Mouse (Mus musculus): Measurements from ENCODE around the gene Thap2. TPM values are rescaled to one million over a fixed set of nuclear protein-coding genes. Genes with fewer than 3 reads are reported as not detected.

Thap2 gene
- total and polyA plus RNA-seq, 2 experiments from 2014 or later: 13.8 to 21.6 TPM

GRCm38 (mm10) chr10:115363151-115363550 is 21.1 kb downstream of the Thap2 start:
- WGBS: 84% methylated on average over 4 of the region's 4 CpGs
- Histone ChIP-seq H3K36me3 (ENCODE audit: insufficient read depth) (no peaks in the 10 kb centered on the region), H3K27me3 (ENCODE audit: insufficient read depth, low read length) (no peaks in the 10 kb centered on the region), H3K9me3 (ENCODE audit: low read length) (no peaks in the 10 kb centered on the region), H3K4me3 (ENCODE audit: low read depth, low read length) (peak overlapping the region; percentile 71; the same call in 1 of the 2 replicates), H3K4me2 (ENCODE audit: low read depth) (peak overlapping the region; percentile 66), H3K27ac (ENCODE audit: low read depth, low read length) (no peak overlapping the region), H3K4me1 (ENCODE audit: insufficient read depth) (peaks cover 12% of the 10 kb centered on the region), H3K9ac (0 out of 2 replicates have a peak overlapping the region, but pooled peaks have one; percentile 73)
- no peak for TF ChIP-seq CTCF (IDR thresholded peaks at IDR 0.05; ENCODE audit: low read depth)
- ATAC-seq (no peak), DNase-seq (no peak)

GRCm38 (mm10) chr10:115362623-115362964 is 21.6 kb downstream of the Thap2 start:
- Histone ChIP-seq H3K4me2 (ENCODE audit: low read depth) (peak overlapping the region; percentile 66), H3K4me1 (ENCODE audit: insufficient read depth) (peaks cover 12% of the 10 kb centered on the region), H3K9ac (peak overlapping the region; percentile 73), H3K27ac (ENCODE audit: low read depth, low read length) (peak overlapping the region; percentile 97), H3K36me3 (ENCODE audit: insufficient read depth) (no peaks in the 10 kb centered on the region), H3K27me3 (ENCODE audit: insufficient read depth, low read length) (no peaks in the 10 kb centered on the region), H3K9me3 (ENCODE audit: low read length) (no peaks in the 10 kb centered on the region), H3K4me3 (ENCODE audit: low read depth, low read length) (peak overlapping the region; percentile 71)
- no peak for TF ChIP-seq CTCF (IDR thresholded peaks at IDR 0.05; ENCODE audit: low read depth)
- WGBS: 7% methylated on average over 9 of the region's 9 CpGs
- DNase-seq: no peak
- peak; percentile 32 for ATAC-seq

- peak; percentile 37; the same call in 1 of the 2 replicates for TF ChIP-seq CTCF (IDR thresholded peaks at IDR 0.05; ENCODE audit: low read depth)
- WGBS: under 1% methylated on average over 51 of the region's 58 CpGs
- ATAC-seq (peak; percentile 98), DNase-seq (peak; percentile 97)
- Histone ChIP-seq H3K4me3 (ENCODE audit: low read depth, low read length) (peak within 1 kb of the TSS; percentile 71), H3K4me1 (ENCODE audit: insufficient read depth) (peaks cover 12% of the 10 kb centered on the region), H3K9me3 (ENCODE audit: low read length) (no peaks in the 10 kb centered on the region), H3K36me3 (ENCODE audit: insufficient read depth) (no peaks in the 10 kb centered on the region; the same call in 1 of the 2 replicates), H3K27ac (ENCODE audit: low read depth, low read length) (peak within 1 kb of the TSS; percentile 97), H3K27me3 (ENCODE audit: insufficient read depth, low read length) (no peaks in the 10 kb centered on the region), H3K4me2 (ENCODE audit: low read depth) (peak within 1 kb of the TSS; percentile 66), H3K9ac (peak within 1 kb of the TSS; percentile 73)
Measured at GRCm38 (mm10) chr10:115361840-115362622, 22.2 kb downstream of the Thap2 start, which contains the start of gene Tmem19. Gene Tmem19 (minus strand): TSS chr10:115362501.

- no peak overlapping the region for H3K4me2 ChIP-seq (ENCODE audit: low read depth)
- no peaks in the 10 kb centered on the region for H3K9me3 ChIP-seq (ENCODE audit: low read length)
- no peak overlapping the region for H3K9ac ChIP-seq
- no peak overlapping the region for H3K4me3 ChIP-seq (ENCODE audit: low read depth, low read length)
- 91% methylated on average over 7 of the region's 7 CpGs for WGBS
- H3K36me3 ChIP-seq (ENCODE audit: insufficient read depth): peaks cover 10% of the 10 kb centered on the region; the same call in 1 of the 2 replicates
- TF ChIP-seq CTCF (IDR thresholded peaks at IDR 0.05; ENCODE audit: low read depth): no peak
- ATAC-seq: no peak
- H3K27ac ChIP-seq (ENCODE audit: low read depth, low read length): no peak overlapping the region
- peaks cover 12% of the 10 kb centered on the region for H3K4me1 ChIP-seq (ENCODE audit: insufficient read depth)
- no peaks in the 10 kb centered on the region for H3K27me3 ChIP-seq (ENCODE audit: insufficient read depth, low read length)
- no peak for DNase-seq
Measured at GRCm38 (mm10) chr10:115359066-115359465, 25.2 kb downstream of the Thap2 start.

GRCm38 (mm10) chr10:115358216-115358919 is 25.9 kb downstream of the Thap2 start:
- H3K36me3 ChIP-seq (ENCODE audit: insufficient read depth): peaks cover 10% of the 10 kb centered on the region; the same call in 1 of the 2 replicates
- no peak overlapping the region for H3K9ac ChIP-seq
- no peak for TF ChIP-seq CTCF (IDR thresholded peaks at IDR 0.05; ENCODE audit: low read depth)
- H3K27ac ChIP-seq (ENCODE audit: low read depth, low read length): no peak overlapping the region
- H3K9me3 ChIP-seq (ENCODE audit: low read length): no peaks in the 10 kb centered on the region
- 95% methylated on average over 17 of the region's 17 CpGs for WGBS
- ATAC-seq: no peak
- H3K4me1 ChIP-seq (ENCODE audit: insufficient read depth): peaks cover 12% of the 10 kb centered on the region
- DNase-seq: no peak
- no peak overlapping the region for H3K4me3 ChIP-seq (ENCODE audit: low read depth, low read length)
- no peak overlapping the region for H3K4me2 ChIP-seq (ENCODE audit: low read depth)
- no peaks in the 10 kb centered on the region for H3K27me3 ChIP-seq (ENCODE audit: insufficient read depth, low read length)

- TF ChIP-seq CTCF (IDR thresholded peaks at IDR 0.05; ENCODE audit: low read depth): no peak
- Histone ChIP-seq H3K9me3 (ENCODE audit: low read length) (no peaks in the 10 kb centered on the region), H3K4me3 (ENCODE audit: low read depth, low read length) (no peak overlapping the region), H3K4me1 (ENCODE audit: insufficient read depth) (peaks cover 6% of the 10 kb centered on the region), H3K4me2 (ENCODE audit: low read depth) (no peak overlapping the region), H3K36me3 (ENCODE audit: insufficient read depth) (peaks cover 10% of the 10 kb centered on the region; the same call in 1 of the 2 replicates), H3K27ac (ENCODE audit: low read depth, low read length) (no peak overlapping the region), H3K27me3 (ENCODE audit: insufficient read depth, low read length) (no peaks in the 10 kb centered on the region), H3K9ac (no peak overlapping the region)
- ATAC-seq: no peak
- DNase-seq: no peak
- 86% methylated on average over 5 of the region's 7 CpGs for WGBS
Measured at GRCm38 (mm10) chr10:115356106-115356505, 28.1 kb downstream of the Thap2 start.

GRCm38 (mm10) chr10:115355016-115355415 is 29.2 kb downstream of the Thap2 start:
- TF ChIP-seq CTCF (IDR thresholded peaks at IDR 0.05; ENCODE audit: low read depth): no peak

More at GRCm38 (mm10) chr10:115355016-115355415, 29.2 kb downstream of the Thap2 start:
- peaks cover 10% of the 10 kb centered on the region; the same call in 1 of the 2 replicates for H3K36me3 ChIP-seq (ENCODE audit: insufficient read depth)
- H3K4me3 ChIP-seq (ENCODE audit: low read depth, low read length): no peak overlapping the region
- no peak overlapping the region for H3K9ac ChIP-seq
- no peak overlapping the region for H3K4me2 ChIP-seq (ENCODE audit: low read depth)
- no peaks in the 10 kb centered on the region for H3K9me3 ChIP-seq (ENCODE audit: low read length)
- H3K27me3 ChIP-seq (ENCODE audit: insufficient read depth, low read length): no peaks in the 10 kb centered on the region
- ATAC-seq: no peak
- H3K27ac ChIP-seq (ENCODE audit: low read depth, low read length): no peak overlapping the region
- WGBS: 88% methylated on average over 6 of the region's 6 CpGs
- DNase-seq: no peak
- H3K4me1 ChIP-seq (ENCODE audit: insufficient read depth): no peaks in the 10 kb centered on the region
